Mouse (Mus musculus): Measurements from ENCODE around the gene Mucl3.

Gene Mucl3

GRCm38 (mm10) chr17:35643609-35644236 lies at the start of gene Mucl3:
TSS of gene Mucl3 (minus strand) at chr17:35643695.
- DNase-seq, result no peak

- no peak for DNase-seq
These were observed 48.9 kb upstream of the Mucl3 start for GRCm38 (mm10) chr17:35692368-35692767.

GRCm38 (mm10) chr17:35691811-35692210 lies 48.3 kb upstream of the Mucl3 start:
- no peak for DNase-seq

- DNase-seq, result no peak
These were observed 46.6 kb upstream of the Mucl3 start for GRCm38 (mm10) chr17:35689936-35690645.

- DNase-seq, result no peak
These were observed 45.1 kb upstream of the Mucl3 start for GRCm38 (mm10) chr17:35688347-35689175.

- no peak for DNase-seq
These were observed 41.6 kb upstream of the Mucl3 start for GRCm38 (mm10) chr17:35685061-35685460.

GRCm38 (mm10) chr17:35681986-35682385 lies 38.5 kb upstream of the Mucl3 start:
- no peak for DNase-seq

- DNase-seq, result no peak
These were observed 37.1 kb upstream of the Mucl3 start for GRCm38 (mm10) chr17:35680591-35680990.

GRCm38 (mm10) chr17:35673416-35674035 lies 30.0 kb upstream of the Mucl3 start, which contains the start of gene Gtf2h4:
TSS of gene Gtf2h4 (minus strand) at chr17:35673739.
- DNase-seq, result peak; percentile 96

- no peak for DNase-seq
These were observed 29.0 kb upstream of the Mucl3 start for GRCm38 (mm10) chr17:35672527-35672926.

- no peak for DNase-seq
These were observed 28.4 kb upstream of the Mucl3 start for GRCm38 (mm10) chr17:35671846-35672245.

GRCm38 (mm10) chr17:35669731-35670130 lies 26.2 kb upstream of the Mucl3 start:
- DNase-seq, result no peak

- peak; percentile 95 for DNase-seq
These were observed 24.0 kb upstream of the Mucl3 start, which contains the start of gene Vars2 for GRCm38 (mm10) chr17:35667334-35668065. TSS of gene Vars2 (minus strand) at chr17:35667592.

GRCm38 (mm10) chr17:35666851-35667256 lies 23.4 kb upstream of the Mucl3 start:
- DNase-seq, result peak; percentile 82

GRCm38 (mm10) chr17:35665957-35666515 lies 22.5 kb upstream of the Mucl3 start:
- DNase-seq, result peak; percentile 18

GRCm38 (mm10) chr17:35653086-35653485 lies 9.6 kb upstream of the Mucl3 start:
- no peak for DNase-seq

GRCm38 (mm10) chr17:35649429-35649828 lies 5.9 kb upstream of the Mucl3 start:
- DNase-seq, result no peak

GRCm38 (mm10) chr17:35639352-35639751 lies 4.1 kb downstream of the Mucl3 start:
- DNase-seq, result no peak

GRCm38 (mm10) chr17:35638475-35639190 lies 4.9 kb downstream of the Mucl3 start:
- peak; percentile 79 for DNase-seq

GRCm38 (mm10) chr17:35636363-35636762 lies 7.1 kb downstream of the Mucl3 start:
- peak; percentile 33 for DNase-seq

GRCm38 (mm10) chr17:35635699-35636111 lies 7.8 kb downstream of the Mucl3 start:
- peak; percentile 81 for DNase-seq

All from embryo, embryonic 11 days (tissue).